Mouse (Mus musculus) midbrain, embryonic 13.5 days (tissue): ENCODE data around the gene Cfap43. TPM values are rescaled to one million over a fixed set of nuclear protein-coding genes. Genes with fewer than 3 reads are reported as not detected.

Source experiments
- ATAC-seq: fragments of 200-750 bp; cut with Nextera tagmentation; 2 replicates; pipeline ENCODE4 v1.8.0; 2017; ENCODE audit warnings: mild to moderate bottlenecking, moderate TSS enrichment, moderate library complexity
- H3K27ac ChIP-seq: fragments of 300-500 bp; sonication (generic); 2 replicates; pipeline ENCODE4 v1.5.1; 2015; ENCODE audit warnings: inconsistent platforms, mild to moderate bottlenecking, moderate library complexity
- H3K27me3 ChIP-seq: fragments of 300-500 bp; sonication (generic); 2 replicates; pipeline ENCODE4 v1.6.1; 2015; ENCODE audit warnings: mild to moderate bottlenecking, inconsistent platforms
- H3K36me3 ChIP-seq: fragments of 300-500 bp; sonication (generic); 2 replicates; pipeline ENCODE4 v1.6.1; 2015; ENCODE audit warnings: mild to moderate bottlenecking, inconsistent platforms
- H3K4me1 ChIP-seq: fragments of 300-500 bp; sonication (generic); replicated peaks from 2 replicates; pipeline ENCODE4 v1.6.1; 2015; ENCODE audit warnings: inconsistent platforms
- H3K4me2 ChIP-seq: fragments of 300-500 bp; sonication (generic); replicated peaks from 2 replicates; pipeline ENCODE4 v1.6.1; 2015; ENCODE audit warnings: moderate library complexity, mild to moderate bottlenecking, inconsistent platforms
- H3K4me3 ChIP-seq: fragments of 300-500 bp; sonication (generic); replicated peaks from 2 replicates; pipeline ENCODE4 v1.5.1; 2015; ENCODE audit warnings: mild to moderate bottlenecking, inconsistent platforms
- H3K9ac ChIP-seq: fragments of 300-500 bp; sonication (generic); replicated peaks from 2 replicates; pipeline ENCODE4 v1.6.1; 2015; ENCODE audit warnings: mild to moderate bottlenecking, inconsistent platforms
- H3K9me3 ChIP-seq: fragments of 300-500 bp; sonication (generic); 2 replicates; pipeline ENCODE4 v1.6.1; 2016; ENCODE audit warnings: mild to moderate bottlenecking, inconsistent platforms
- WGBS: fragments of 180-500 bp; shearing (Covaris S2); methylation state at CpG from one replicate; pipeline ENCODE4 v1.1.7; 2015; 5-methylcytosine and 5-hydroxymethylcytosine counted together
- polyA plus RNA-seq: library from polyadenylated mRNA; unstranded; fragments of >200 nt; fragmentation: Nextera tagmentation; extraction: Ambion mirVana; gene quantifications from 2 replicates; pipeline ENCODE4 v1.2.1, GENCODE M21; 2015

The Cfap43 gene
- polyA plus RNA-seq, 1 experiment from 2014 or later = 0.36 TPM

DNA sequence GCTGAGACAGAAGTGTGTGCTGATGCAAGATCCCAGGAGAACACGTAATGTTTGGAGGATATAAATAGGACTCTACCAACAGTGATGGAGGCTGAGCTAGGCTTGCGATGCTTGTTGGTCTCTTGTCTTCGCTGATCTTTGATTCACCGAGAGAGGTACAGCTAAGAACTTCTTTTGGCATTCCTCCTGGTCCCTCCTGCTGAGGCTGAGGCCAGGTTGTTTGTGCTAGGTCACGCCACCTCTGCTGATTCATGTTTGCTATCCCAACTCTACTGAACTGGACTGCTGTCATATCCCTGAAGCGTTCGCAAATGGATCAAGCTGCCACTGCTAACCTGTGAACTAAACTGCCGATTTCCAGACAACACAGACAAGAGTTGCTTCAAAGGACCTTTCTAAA, 15.1 kb upstream of the Cfap43 start:
- H3K36me3 ChIP-seq = no peaks in the 10 kb centered on the region
- H3K27ac ChIP-seq = no peak overlapping the region
- peaks cover 4% of the 10 kb centered on the region; the same call in 1 of the 2 replicates for H3K27me3 ChIP-seq
- no peak overlapping the region for H3K4me2 ChIP-seq
- no peaks in the 10 kb centered on the region for H3K9me3 ChIP-seq
- ATAC-seq = no peak
- H3K4me3 ChIP-seq = no peak overlapping the region
- H3K4me1 ChIP-seq = peaks cover 17% of the 10 kb centered on the region
- no peak overlapping the region for H3K9ac ChIP-seq
- 93% methylated on average over 8 of the region's 8 CpGs for WGBS

DNA sequence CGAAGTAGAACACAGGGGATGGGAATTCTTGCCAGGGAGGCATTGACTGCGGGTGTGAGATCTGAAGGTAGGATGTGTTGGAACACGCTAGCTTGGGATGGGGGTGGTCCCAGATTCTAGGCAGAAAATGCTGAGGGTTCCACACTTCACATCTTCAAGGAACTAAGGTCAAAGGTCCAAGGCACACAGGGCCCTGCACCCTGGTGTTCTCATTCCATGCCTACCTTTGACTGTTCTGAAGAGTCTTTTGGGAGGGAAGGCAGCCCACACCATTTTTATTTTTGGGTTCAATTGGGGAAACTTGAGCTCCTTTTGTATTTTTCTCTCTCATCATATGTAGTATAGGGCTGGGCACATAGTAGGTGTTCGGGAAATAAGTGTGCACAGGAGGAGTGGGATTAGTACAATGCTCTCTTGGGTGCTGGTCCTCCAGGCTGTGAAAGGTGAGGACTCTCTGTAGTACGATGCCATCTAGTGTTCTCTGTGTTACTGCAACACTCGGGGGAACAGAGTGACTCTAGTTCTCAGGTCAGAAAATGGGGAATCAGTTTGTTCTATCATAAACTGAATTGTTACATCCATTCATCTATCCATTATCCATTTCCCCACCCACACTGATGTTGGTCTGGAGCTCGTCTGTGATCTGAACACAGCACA, 13.0 kb upstream of the Cfap43 start:
- Histone ChIP-seq H3K36me3 (no peaks in the 10 kb centered on the region), H3K9ac (no peak overlapping the region), H3K27ac (no peak overlapping the region), H3K9me3 (no peaks in the 10 kb centered on the region), H3K4me2 (no peak overlapping the region), H3K4me1 (peaks cover 6% of the 10 kb centered on the region; the same call in 1 of the 2 replicates), H3K27me3 (no peaks in the 10 kb centered on the region; the same call in 1 of the 2 replicates), H3K4me3 (no peak overlapping the region)
- ATAC-seq = 0 out of 2 replicates have a peak, but pooled peaks have one; percentile 75
- WGBS = 42% methylated on average over 7 of the region's 7 CpGs

GRCm38 (mm10) chr19:47929043-47929442, 10.0 kb upstream of the Cfap43 start:
- ATAC-seq = no peak
- Histone ChIP-seq H3K4me3 (no peak overlapping the region), H3K9ac (no peak overlapping the region), H3K27me3 (no peaks in the 10 kb centered on the region), H3K36me3 (no peaks in the 10 kb centered on the region), H3K4me1 (no peaks in the 10 kb centered on the region), H3K27ac (no peak overlapping the region), H3K4me2 (no peak overlapping the region), H3K9me3 (no peaks in the 10 kb centered on the region)
- 93% methylated on average over 4 of the region's 4 CpGs for WGBS

DNA sequence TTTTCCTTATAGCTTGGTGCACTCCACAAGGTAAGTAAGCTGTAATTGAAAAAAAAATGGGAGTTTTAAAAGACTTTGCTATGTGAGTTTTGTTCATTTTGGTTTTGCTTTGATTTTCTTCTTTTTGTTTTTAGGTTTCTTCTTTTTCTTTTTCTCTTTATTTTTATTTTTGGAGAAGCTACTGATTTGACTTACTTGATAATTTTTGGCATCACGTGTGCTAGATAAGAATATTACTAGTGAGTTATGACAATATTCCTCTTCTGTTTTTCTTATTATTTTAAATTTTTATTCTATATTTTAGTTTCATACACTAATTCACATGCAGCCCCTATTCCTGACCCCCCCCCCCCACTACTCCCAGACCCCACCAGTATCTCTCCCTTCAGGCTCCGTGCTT, 7.9 kb upstream of the Cfap43 start:
- no peaks in the 10 kb centered on the region for H3K27me3 ChIP-seq
- H3K4me2 ChIP-seq = no peak overlapping the region
- no peaks in the 10 kb centered on the region for H3K36me3 ChIP-seq
- H3K9ac ChIP-seq = no peak overlapping the region
- H3K9me3 ChIP-seq = no peaks in the 10 kb centered on the region
- H3K27ac ChIP-seq = no peak overlapping the region
- no peak overlapping the region for H3K4me3 ChIP-seq
- WGBS = 86% methylated on average over 2 of the region's 2 CpGs
- no peak for ATAC-seq
- H3K4me1 ChIP-seq = no peaks in the 10 kb centered on the region

GRCm38 (mm10) chr19:47925819-47926218, 6.7 kb upstream of the Cfap43 start:
- 88% methylated on average over 7 of the region's 7 CpGs for WGBS
- no peaks in the 10 kb centered on the region for H3K4me1 ChIP-seq
- H3K4me3 ChIP-seq = no peak overlapping the region
- no peaks in the 10 kb centered on the region for H3K9me3 ChIP-seq
- no peak overlapping the region for H3K9ac ChIP-seq
- no peaks in the 10 kb centered on the region for H3K27me3 ChIP-seq
- ATAC-seq = no peak
- no peaks in the 10 kb centered on the region for H3K36me3 ChIP-seq
- no peak overlapping the region for H3K27ac ChIP-seq
- no peak overlapping the region for H3K4me2 ChIP-seq

DNA sequence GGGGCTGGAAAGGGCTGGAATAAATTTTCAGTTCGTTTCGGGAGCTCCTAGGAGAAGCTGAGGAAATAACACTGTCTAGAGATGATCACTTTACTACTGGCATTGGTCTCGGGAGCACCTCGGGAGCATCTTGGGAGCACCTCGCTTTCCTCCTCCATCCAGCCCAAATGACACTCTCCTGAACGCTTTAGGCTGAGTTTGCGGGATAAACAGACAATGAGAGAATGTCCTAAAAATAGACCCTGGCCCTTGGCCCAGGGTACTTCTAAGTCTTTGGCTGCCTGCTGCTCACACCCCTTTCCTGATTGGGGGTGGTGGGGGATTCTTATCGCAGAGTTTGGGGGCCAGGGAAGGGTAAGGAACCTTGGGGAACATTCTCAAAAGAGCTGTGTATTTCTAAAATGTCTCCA, 884 bp upstream of the Cfap43 start:
- no peaks in the 10 kb centered on the region for H3K9me3 ChIP-seq
- H3K4me1 ChIP-seq = peaks cover 24% of the 10 kb centered on the region
- H3K4me3 ChIP-seq = peak overlapping the region; percentile 81
- peak overlapping the region; percentile 84; the same call in 1 of the 2 replicates for H3K27ac ChIP-seq
- H3K4me2 ChIP-seq = peak overlapping the region; percentile 91
- peak overlapping the region; percentile 77; the same call in 1 of the 2 replicates for H3K9ac ChIP-seq
- ATAC-seq = 0 out of 2 replicates have a peak, but pooled peaks have one; percentile 15
- H3K36me3 ChIP-seq = no peaks in the 10 kb centered on the region
- 7% methylated on average over 8 of the region's 8 CpGs for WGBS
- H3K27me3 ChIP-seq = no peaks in the 10 kb centered on the region

- ATAC-seq = peak; percentile 61
- Histone ChIP-seq H3K4me1 (peaks cover 24% of the 10 kb centered on the region), H3K27me3 (no peaks in the 10 kb centered on the region), H3K27ac (peak overlapping the region; percentile 84), H3K9me3 (no peaks in the 10 kb centered on the region), H3K4me2 (peak overlapping the region; percentile 91), H3K9ac (peak overlapping the region; percentile 77), H3K4me3 (peak overlapping the region; percentile 81), H3K36me3 (no peaks in the 10 kb centered on the region)
- under 1% methylated on average over 29 of the region's 29 CpGs for WGBS
Observed at GRCm38 (mm10) chr19:47918455-47919101, 509 bp downstream of the Cfap43 start.

DNA sequence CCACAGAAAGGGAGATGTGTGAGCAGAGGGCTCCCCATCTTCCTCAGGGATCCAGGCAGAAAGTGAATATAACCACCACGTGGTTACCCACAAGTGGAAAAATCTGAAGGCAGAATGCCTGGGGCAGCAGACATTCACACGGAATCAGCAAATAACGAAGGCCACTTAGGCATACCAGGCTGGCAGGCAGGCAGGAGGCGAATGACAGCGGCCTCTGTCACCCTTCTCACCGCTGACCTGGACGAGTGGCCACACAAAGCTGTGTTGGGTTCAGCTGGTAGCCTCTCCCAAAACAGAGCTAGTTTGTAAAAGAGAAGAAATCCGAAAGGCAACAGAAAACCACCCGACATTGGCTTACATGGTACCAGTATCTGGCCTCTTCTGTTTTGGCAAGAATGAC, 1.1 kb downstream of the Cfap43 start:
- no peak overlapping the region for H3K27ac ChIP-seq

GRCm38 (mm10) chr19:47917396-47917795, 1.7 kb downstream of the Cfap43 start:
- no peak overlapping the region for H3K27ac ChIP-seq
- H3K27me3 ChIP-seq = no peaks in the 10 kb centered on the region
- peaks cover 24% of the 10 kb centered on the region for H3K4me1 ChIP-seq
- no peaks in the 10 kb centered on the region for H3K9me3 ChIP-seq
- H3K4me3 ChIP-seq = peak overlapping the region; percentile 81
- H3K9ac ChIP-seq = peak overlapping the region; percentile 77; the same call in 1 of the 2 replicates
- no peak for ATAC-seq
- peak overlapping the region; percentile 91 for H3K4me2 ChIP-seq
- H3K36me3 ChIP-seq = no peaks in the 10 kb centered on the region
- WGBS = 9% methylated on average over 4 of the region's 4 CpGs

More for the DNA sequence above, 1.1 kb downstream of the Cfap43 start:
- H3K36me3 ChIP-seq = no peaks in the 10 kb centered on the region
- H3K9me3 ChIP-seq = no peaks in the 10 kb centered on the region
- WGBS = 11% methylated on average over 9 of the region's 9 CpGs
- peak overlapping the region; percentile 81 for H3K4me3 ChIP-seq
- no peak for ATAC-seq
- no peaks in the 10 kb centered on the region for H3K27me3 ChIP-seq
- H3K4me2 ChIP-seq = peak overlapping the region; percentile 91
- H3K4me1 ChIP-seq = peaks cover 24% of the 10 kb centered on the region
- H3K9ac ChIP-seq = peak overlapping the region; percentile 77

DNA sequence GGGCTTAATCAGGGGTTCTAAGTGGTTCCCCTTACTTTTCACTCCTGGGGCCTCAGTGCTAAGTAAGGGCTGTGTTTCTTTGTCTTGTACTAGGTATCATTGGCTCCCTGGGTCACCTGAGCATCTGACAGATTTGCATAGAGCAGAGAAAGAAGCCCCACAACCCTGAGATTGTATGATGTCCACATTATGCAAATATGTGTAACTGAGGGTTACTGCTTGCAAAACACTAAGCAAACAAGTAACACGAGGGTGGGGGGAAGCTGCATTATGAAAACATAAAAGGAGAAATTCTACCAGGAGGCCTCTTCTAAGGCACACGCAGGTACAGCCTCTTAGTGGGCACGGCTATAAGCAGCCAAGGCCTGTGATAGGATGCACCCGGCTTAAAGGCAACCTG, 3.8 kb downstream of the Cfap43 start:
- 80% methylated on average over 4 of the region's 4 CpGs for WGBS
- Histone ChIP-seq H3K4me1 (peaks cover 32% of the 10 kb centered on the region), H3K4me2 (no peak overlapping the region), H3K27me3 (no peaks in the 10 kb centered on the region), H3K4me3 (no peak overlapping the region), H3K36me3 (no peaks in the 10 kb centered on the region), H3K27ac (no peak overlapping the region), H3K9me3 (no peaks in the 10 kb centered on the region), H3K9ac (no peak overlapping the region)
- ATAC-seq = no peak

- WGBS = 96% methylated on average over 4 of the region's 4 CpGs
- Histone ChIP-seq H3K27ac (no peak overlapping the region), H3K9me3 (no peaks in the 10 kb centered on the region), H3K4me2 (no peak overlapping the region), H3K27me3 (no peaks in the 10 kb centered on the region), H3K4me1 (peaks cover 37% of the 10 kb centered on the region), H3K4me3 (no peak overlapping the region), H3K36me3 (no peaks in the 10 kb centered on the region), H3K9ac (no peak overlapping the region)
- ATAC-seq = no peak
Observed at GRCm38 (mm10) chr19:47914191-47914590, 4.9 kb downstream of the Cfap43 start.

- 88% methylated on average over 7 of the region's 7 CpGs for WGBS
- H3K36me3 ChIP-seq = no peaks in the 10 kb centered on the region
- H3K4me1 ChIP-seq = peaks cover 42% of the 10 kb centered on the region
- no peaks in the 10 kb centered on the region for H3K9me3 ChIP-seq
- no peak overlapping the region for H3K4me2 ChIP-seq
- H3K27me3 ChIP-seq = no peaks in the 10 kb centered on the region
- no peak for ATAC-seq
- no peak overlapping the region for H3K4me3 ChIP-seq
- H3K27ac ChIP-seq = no peak overlapping the region
- H3K9ac ChIP-seq = no peak overlapping the region
Observed at GRCm38 (mm10) chr19:47913344-47913743, 5.7 kb downstream of the Cfap43 start.
